Mouse (Mus musculus) heart, embryonic 13.5 days (tissue): ENCODE measurements around the gene Shisal1. TPM values are rescaled to one million over a fixed set of nuclear protein-coding genes. Genes with fewer than 3 reads are reported as not detected.
A peak's percentile ranks its signal among the peaks of the same experiment; 100 is the strongest.

Experiments used
- ATAC-seq: fragments of 200-750 bp; cut with Nextera tagmentation; 2 replicates; pipeline ENCODE4 v1.8.0; 2017; ENCODE audit warnings: moderate TSS enrichment; ENCODE audit not compliant: insufficient number of reproducible peaks, low FRiP score, low TSS enrichment; ENCODE audit errors: extremely low read depth
- H3K27ac ChIP-seq: fragments of 300-500 bp; sonication (generic); replicated peaks from 2 replicates; pipeline ENCODE4 v1.5.1; 2015; ENCODE audit warnings: moderate library complexity, mild to moderate bottlenecking, inconsistent platforms
- H3K27me3 ChIP-seq: fragments of 300-500 bp; sonication (generic); replicated peaks from 2 replicates; pipeline ENCODE4 v1.6.1; 2015; ENCODE audit warnings: mild to moderate bottlenecking, inconsistent platforms
- H3K36me3 ChIP-seq: fragments of 300-500 bp; sonication (generic); 2 replicates; pipeline ENCODE4 v1.6.1; 2015; ENCODE audit warnings: mild to moderate bottlenecking, inconsistent platforms
- H3K4me1 ChIP-seq: fragments of 300-500 bp; sonication (generic); 2 replicates; pipeline ENCODE4 v1.6.1; 2015; ENCODE audit warnings: inconsistent platforms
- H3K4me2 ChIP-seq: fragments of 300-500 bp; sonication (generic); 2 replicates; pipeline ENCODE4 v1.6.1; 2015; ENCODE audit warnings: inconsistent platforms, mild to moderate bottlenecking, moderate library complexity
- H3K4me3 ChIP-seq: fragments of 300-500 bp; sonication (generic); 2 replicates; pipeline ENCODE4 v1.5.1; 2015; ENCODE audit warnings: moderate library complexity, mild to moderate bottlenecking, inconsistent platforms
- H3K9ac ChIP-seq: fragments of 300-500 bp; sonication (generic); 2 replicates; pipeline ENCODE4 v1.6.1; 2015; ENCODE audit warnings: inconsistent platforms, mild to moderate bottlenecking, moderate library complexity
- H3K9me3 ChIP-seq: fragments of 300-500 bp; sonication (generic); 2 replicates; pipeline ENCODE4 v1.6.1; 2016; ENCODE audit warnings: inconsistent platforms
- WGBS: fragments of 180-500 bp; shearing (Covaris S2); methylation state at CpG from one replicate; pipeline ENCODE4 v1.1.7; 2015; ENCODE audit warnings: mixed read lengths; 5-methylcytosine and 5-hydroxymethylcytosine counted together
- polyA plus RNA-seq: library from polyadenylated mRNA; unstranded; fragments of >200 nt; fragmentation: Nextera tagmentation; extraction: Ambion mirVana; gene quantifications from 2 replicates; pipeline ENCODE4 v1.2.1, GENCODE M21; 2015

The Shisal1 gene
- polyA plus RNA-seq, 1 experiment from 2014 or later, result 0.60 TPM

- ATAC-seq, result no peak
- Histone ChIP-seq H3K4me1 (peaks cover 14% of the 10 kb centered on the region), H3K27me3 (peaks cover 34% of the 10 kb centered on the region), H3K4me3 (no peak overlapping the region), H3K9ac (no peak overlapping the region), H3K4me2 (no peak overlapping the region), H3K27ac (no peak overlapping the region), H3K9me3 (0 out of 2 replicates have a peak, but pooled peaks cover 2% of the 10 kb centered on the region), H3K36me3 (no peaks in the 10 kb centered on the region)
- 68% methylated on average over 2 of the region's 2 CpGs for WGBS
Observed at GRCm38 (mm10) chr15:84453091-84453490, 6.2 kb upstream of the Shisal1 start.

- H3K27ac ChIP-seq, result peak overlapping the region; percentile 66
- peak overlapping the region; percentile 20 for H3K9ac ChIP-seq
Observed at GRCm38 (mm10) chr15:84450441-84451183, 3.7 kb upstream of the Shisal1 start.

GRCm38 (mm10) chr15:84445812-84446716, 833 bp downstream of the Shisal1 start:
- H3K9me3 ChIP-seq, result no peaks in the 10 kb centered on the region
- H3K4me2 ChIP-seq, result peak overlapping the region; percentile 92
- no peak for ATAC-seq
- peak overlapping the region; percentile 57 for H3K4me3 ChIP-seq
- H3K36me3 ChIP-seq, result no peaks in the 10 kb centered on the region
- WGBS, result 2% methylated on average over 78 of the region's 99 CpGs
- peaks cover 87% of the 10 kb centered on the region for H3K27me3 ChIP-seq
- no peak overlapping the region for H3K27ac ChIP-seq
- peaks cover 30% of the 10 kb centered on the region for H3K4me1 ChIP-seq
- peak overlapping the region; percentile 77 for H3K9ac ChIP-seq

More at GRCm38 (mm10) chr15:84450441-84451183, 3.7 kb upstream of the Shisal1 start:
- ATAC-seq, result no peak
- H3K27me3 ChIP-seq, result peaks cover 57% of the 10 kb centered on the region
- peak overlapping the region; percentile 35 for H3K4me3 ChIP-seq
- 2% methylated on average over 21 of the region's 21 CpGs for WGBS
- peaks cover 18% of the 10 kb centered on the region for H3K4me1 ChIP-seq
- H3K4me2 ChIP-seq, result peak overlapping the region; percentile 65
- no peaks in the 10 kb centered on the region for H3K36me3 ChIP-seq
- H3K9me3 ChIP-seq, result no peaks in the 10 kb centered on the region

- no peak for ATAC-seq
- H3K36me3 ChIP-seq, result no peaks in the 10 kb centered on the region
- H3K27me3 ChIP-seq, result peaks cover 99% of the 10 kb centered on the region
- H3K4me3 ChIP-seq, result no peak overlapping the region
- H3K27ac ChIP-seq, result no peak overlapping the region
- no peak overlapping the region for H3K9ac ChIP-seq
- no peak overlapping the region for H3K4me2 ChIP-seq
- no peaks in the 10 kb centered on the region for H3K9me3 ChIP-seq
- peaks cover 18% of the 10 kb centered on the region for H3K4me1 ChIP-seq
- 36% methylated on average over 7 of the region's 7 CpGs for WGBS
Observed at GRCm38 (mm10) chr15:84444181-84444580, 2.7 kb downstream of the Shisal1 start.

- WGBS, result 55% methylated on average over 10 of the region's 10 CpGs
- H3K27me3 ChIP-seq, result peaks cover 96% of the 10 kb centered on the region
Observed at GRCm38 (mm10) chr15:84443631-84444030, 3.3 kb downstream of the Shisal1 start.

GRCm38 (mm10) chr15:84441682-84442315, 5.1 kb downstream of the Shisal1 start:
- Histone ChIP-seq H3K27ac (no peak overlapping the region), H3K4me2 (no peak overlapping the region), H3K27me3 (peaks cover 83% of the 10 kb centered on the region), H3K4me3 (no peak overlapping the region), H3K4me1 (peaks cover 18% of the 10 kb centered on the region), H3K9ac (0 out of 2 replicates have a peak overlapping the region, but pooled peaks have one; percentile 33), H3K36me3 (no peaks in the 10 kb centered on the region), H3K9me3 (no peaks in the 10 kb centered on the region)
- no peak for ATAC-seq
- 49% methylated on average over 14 of the region's 14 CpGs for WGBS

More at GRCm38 (mm10) chr15:84443631-84444030, 3.3 kb downstream of the Shisal1 start:
- H3K4me3 ChIP-seq, result no peak overlapping the region
- no peak for ATAC-seq
- no peak overlapping the region for H3K4me2 ChIP-seq
- no peaks in the 10 kb centered on the region for H3K9me3 ChIP-seq
- H3K27ac ChIP-seq, result no peak overlapping the region
- H3K4me1 ChIP-seq, result peaks cover 18% of the 10 kb centered on the region
- H3K36me3 ChIP-seq, result no peaks in the 10 kb centered on the region
- H3K9ac ChIP-seq, result no peak overlapping the region

GRCm38 (mm10) chr15:84440820-84441219, 6.1 kb downstream of the Shisal1 start:
- H3K9ac ChIP-seq, result no peak overlapping the region
- peaks cover 75% of the 10 kb centered on the region for H3K27me3 ChIP-seq
- no peak overlapping the region for H3K27ac ChIP-seq
- H3K4me2 ChIP-seq, result no peak overlapping the region
- no peaks in the 10 kb centered on the region for H3K36me3 ChIP-seq
- no peaks in the 10 kb centered on the region for H3K9me3 ChIP-seq
- ATAC-seq, result no peak
- H3K4me1 ChIP-seq, result peaks cover 15% of the 10 kb centered on the region
- no peak overlapping the region for H3K4me3 ChIP-seq
- WGBS, result 49% methylated on average over 3 of the region's 3 CpGs

- ATAC-seq, result no peak
- Histone ChIP-seq H3K4me3 (no peak overlapping the region), H3K9ac (no peak overlapping the region), H3K27ac (no peak overlapping the region), H3K4me2 (no peak overlapping the region), H3K4me1 (peaks cover 7% of the 10 kb centered on the region), H3K27me3 (peaks cover 6% of the 10 kb centered on the region; the same call in 1 of the 2 replicates), H3K9me3 (no peaks in the 10 kb centered on the region), H3K36me3 (no peaks in the 10 kb centered on the region)
- WGBS, result 76% methylated on average over 10 of the region's 10 CpGs
Observed at GRCm38 (mm10) chr15:84433586-84434185, 13.2 kb downstream of the Shisal1 start.

- Histone ChIP-seq H3K4me3 (no peak overlapping the region), H3K4me1 (peaks cover 7% of the 10 kb centered on the region), H3K9me3 (no peaks in the 10 kb centered on the region), H3K9ac (no peak overlapping the region), H3K27me3 (peaks cover 7% of the 10 kb centered on the region; the same call in 1 of the 2 replicates), H3K4me2 (no peak overlapping the region), H3K36me3 (no peaks in the 10 kb centered on the region), H3K27ac (no peak overlapping the region)
- 41% methylated on average over 5 of the region's 5 CpGs for WGBS
- no peak for ATAC-seq
Observed at GRCm38 (mm10) chr15:84430482-84430881, 16.4 kb downstream of the Shisal1 start.

- 90% methylated on average over 6 of the region's 6 CpGs for WGBS
Observed at GRCm38 (mm10) chr15:84427624-84428023, 19.3 kb downstream of the Shisal1 start.

More at GRCm38 (mm10) chr15:84427624-84428023, 19.3 kb downstream of the Shisal1 start:
- Histone ChIP-seq H3K36me3 (no peaks in the 10 kb centered on the region), H3K4me2 (no peak overlapping the region), H3K9ac (no peak overlapping the region), H3K9me3 (no peaks in the 10 kb centered on the region), H3K27me3 (peaks cover 10% of the 10 kb centered on the region; the same call in 1 of the 2 replicates), H3K4me1 (peaks cover 19% of the 10 kb centered on the region), H3K4me3 (no peak overlapping the region), H3K27ac (no peak overlapping the region)
- ATAC-seq, result no peak
